ENCODE assay signal across 18 mouse cellular contexts in the genomic region with DNA sequence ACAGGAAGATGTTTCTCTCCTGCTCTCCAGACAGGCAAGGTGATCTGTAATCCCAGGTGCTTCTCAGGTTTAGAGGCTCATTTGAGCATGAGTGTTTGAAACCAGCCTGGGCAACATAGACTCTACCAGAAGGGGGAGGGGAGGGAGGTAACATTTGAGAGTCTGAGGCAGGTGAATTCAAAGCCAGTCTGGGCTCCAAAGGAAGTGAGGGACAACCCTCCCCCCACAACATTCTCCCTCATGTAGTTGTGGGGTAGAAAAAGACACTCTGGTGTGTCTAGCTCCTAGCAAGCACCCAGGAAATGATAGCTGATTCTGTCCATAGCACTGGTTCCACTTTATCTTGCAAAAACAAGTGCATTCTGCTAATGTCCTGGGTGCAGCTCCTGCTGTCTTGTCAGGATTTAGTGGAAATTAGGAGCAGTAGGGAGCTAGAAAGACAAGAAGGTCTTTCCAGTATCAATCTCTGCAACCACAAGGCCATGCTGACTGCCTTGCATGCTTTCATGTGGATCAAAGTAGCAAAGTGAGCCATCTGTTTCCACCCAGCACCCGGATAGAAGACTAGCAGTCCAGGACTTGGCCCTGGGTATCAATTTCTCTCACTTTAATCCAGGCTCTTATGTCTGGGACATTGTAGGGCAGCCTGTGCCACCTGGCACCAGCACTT. TPM values are rescaled to one million over a fixed set of nuclear protein-coding genes. Genes with fewer than 3 reads are reported as not detected.
DNase-seq lines count a peak whose midpoint lies in the region; ATAC-seq and TF ChIP-seq lines count a peak whose summit lies in the region.
"Had no signal": no experiment of that assay in that cellular context is flagged by ENCODE, and none has a peak within 500 bp of the region (broad histone marks: within the 10 kb centered on the region; RNA-seq: fewer than 3 reads in every experiment).

No protein-coding gene starts in this region.

- H3K36me3 ChIP-seq in hindbrain, embryonic 16.5 days (ENCODE audit: control insufficient read depth, insufficient read depth, low read length), result no peaks in the 10 kb centered on the region
- H3K36me3 ChIP-seq in hindbrain, embryonic 11.5 days (ENCODE audit: control insufficient read depth, insufficient read depth, low read length), result no peaks in the 10 kb centered on the region
- no peaks in the 10 kb centered on the region for H3K36me3 ChIP-seq in ES-Bruce4 (ENCODE audit: control insufficient read depth, insufficient read depth, low read length, poor library complexity, severe bottlenecking)
- H3K36me3 ChIP-seq: midbrain, embryonic 13.5 days had no signal

- 50% methylated on average over 1 of the region's 1 CpGs for WGBS in hindbrain, embryonic 16.5 days
- 72% methylated on average over 1 of the region's 1 CpGs for WGBS in hindbrain, embryonic 11.5 days

- no peak for TF ChIP-seq EP300 in ES-Bruce4 (IDR thresholded peaks at IDR 0.05; ENCODE audit: insufficient read depth, low read depth, low read length)

- H3K9me3 ChIP-seq in hindbrain, embryonic 16.5 days (ENCODE audit: control insufficient read depth, low read length), result no peaks in the 10 kb centered on the region
- no peaks in the 10 kb centered on the region for H3K9me3 ChIP-seq in hindbrain, embryonic 11.5 days (ENCODE audit: control insufficient read depth, low read length)
- H3K9me3 ChIP-seq in ES-Bruce4 (replicated peaks; ENCODE audit: control insufficient read depth, insufficient read depth, low read length, poor library complexity, severe bottlenecking), result no peaks in the 10 kb centered on the region
- H3K9me3 ChIP-seq: midbrain, embryonic 13.5 days had no signal

- no peak for DNase-seq in hindbrain, embryonic 11.5 days (ENCODE audit: low spot score)
- peak; percentile 38 for DNase-seq in cerebellum, adult 11 months
- DNase-seq in retina, embryonic 14.5 days (ENCODE audit: low spot score), result no peak
- no peak for DNase-seq in c-Kit-positive CD71-positive TER-119-positive erythroid progenitor cells, embryonic 14.5 days (ENCODE audit: low spot score)
- no peak for DNase-seq in gastrocnemius, postnatal 10 days
- DNase-seq: heart, postnatal 4 days; liver, postnatal 0 days; lung, postnatal 4 days had no signal

- no peak overlapping the region for H3K4me3 ChIP-seq in hindbrain, embryonic 16.5 days (ENCODE audit: low read length)
- H3K4me3 ChIP-seq in hindbrain, embryonic 11.5 days (ENCODE audit: low read depth, low read length), result no peak overlapping the region
- no peak overlapping the region for H3K4me3 ChIP-seq in ES-Bruce4 (ENCODE audit: low read depth, low read length)
- H3K4me3 ChIP-seq: midbrain, embryonic 13.5 days had no signal

- no peak for TF ChIP-seq CTCF in ES-Bruce4 (IDR thresholded peaks at IDR 0.05; ENCODE audit: low read depth, low read length)

- no peak for TF ChIP-seq POLR2A in ES-Bruce4 (IDR thresholded peaks at IDR 0.05; ENCODE audit: insufficient read depth, low read length)

- no peak overlapping the region for H3K27ac ChIP-seq in hindbrain, embryonic 16.5 days (ENCODE audit: low read depth, low read length)
- H3K27ac ChIP-seq in hindbrain, embryonic 11.5 days (ENCODE audit: low read depth, low read length), result no peak overlapping the region
- H3K27ac ChIP-seq in ES-Bruce4 (ENCODE audit: insufficient read depth, low read length), result peak overlapping the region; percentile 45
- H3K27ac ChIP-seq: midbrain, embryonic 13.5 days had no signal

- no peak overlapping the region for H3K9ac ChIP-seq in hindbrain, embryonic 16.5 days (ENCODE audit: low read depth, low read length)
- no peak overlapping the region for H3K9ac ChIP-seq in hindbrain, embryonic 11.5 days (ENCODE audit: low read depth, low read length)
- no peak overlapping the region for H3K9ac ChIP-seq in ES-Bruce4 (ENCODE audit: low read depth, poor library complexity, severe bottlenecking)
- H3K9ac ChIP-seq: liver, postnatal 0 days; midbrain, embryonic 13.5 days had no signal

- peak; percentile 31; the same call in 1 of the 2 replicates for ATAC-seq in hindbrain, embryonic 16.5 days
- ATAC-seq in hindbrain, embryonic 11.5 days (ENCODE audit: low FRiP score), result no peak
- ATAC-seq in inflammation-experienced regulatory T-cells, adult 6 months, result peak; percentile 32
- ATAC-seq: liver, postnatal 0 days; midbrain, embryonic 13.5 days had no signal

- no peak overlapping the region for H3K4me2 ChIP-seq in hindbrain, embryonic 16.5 days (ENCODE audit: low read length)
- H3K4me2 ChIP-seq in hindbrain, embryonic 11.5 days (replicated peaks; ENCODE audit: low read depth, low read length), result no peak overlapping the region
- H3K4me2 ChIP-seq: midbrain, embryonic 13.5 days had no signal

- H3K27me3 ChIP-seq in hindbrain, embryonic 16.5 days (replicated peaks; ENCODE audit: control insufficient read depth, insufficient read depth, low read length), result no peaks in the 10 kb centered on the region
- H3K27me3 ChIP-seq in hindbrain, embryonic 11.5 days (ENCODE audit: control insufficient read depth, insufficient read depth, low read length), result no peaks in the 10 kb centered on the region
- no peaks in the 10 kb centered on the region for H3K27me3 ChIP-seq in ES-Bruce4 (ENCODE audit: control insufficient read depth, insufficient read depth, low read length, poor library complexity, severe bottlenecking)
- H3K27me3 ChIP-seq: midbrain, embryonic 13.5 days had no signal

- H3K4me1 ChIP-seq in hindbrain, embryonic 16.5 days (ENCODE audit: control insufficient read depth, insufficient read depth, low read depth, low read length), result no peaks in the 10 kb centered on the region
- no peaks in the 10 kb centered on the region for H3K4me1 ChIP-seq in hindbrain, embryonic 11.5 days (replicated peaks; ENCODE audit: control insufficient read depth, insufficient read depth, low read length)
- H3K4me1 ChIP-seq in ES-Bruce4 (ENCODE audit: control insufficient read depth, insufficient read depth, low read length), result peaks cover 1% of the 10 kb centered on the region

RNA-seq across cellular contexts. Expression of a gene that starts 14.1 kb away (rescaled TPM):
- polyA plus RNA-seq in hindbrain, embryonic 16.5 days (2015; fragmentation: Nextera tagmentation; extraction: Ambion mirVana), result 6.3 and 12.2 TPM in 2 replicates
- 12.9 and 16.5 TPM in 2 replicates for polyA plus RNA-seq in hindbrain, embryonic 11.5 days (2014; fragmentation: Nextera tagmentation; extraction: Ambion mirVana)
- polyA plus RNA-seq in ES-Bruce4 (2011; ENCODE audit: insufficient read depth, insufficient read length, low read depth, missing spikeins), result 326 and 328 TPM in 2 replicates
- 10 to 100 TPM in 1 of 3 experiments, 1 to 10 TPM in 2; 5.4 to 11.4 (median 6.1) TPM for polyA plus RNA-seq in inflammation-experienced regulatory T-cells, adult 6 months (2017; shearing (Covaris generic))
- 10 to 100 TPM; 29.5 to 30.8 TPM for total RNA-seq in gastrocnemius, postnatal 10 days (2021)

RNA-seq across cellular contexts. Expression of a gene that starts 40.5 kb away (rescaled TPM):
- 0.38 TPM in 1 of 2 replicates, not detected in the other for polyA plus RNA-seq in hindbrain, embryonic 16.5 days (2015; fragmentation: Nextera tagmentation; extraction: Ambion mirVana)
- not detected in 2 replicates for polyA plus RNA-seq in hindbrain, embryonic 11.5 days (2014; fragmentation: Nextera tagmentation; extraction: Ambion mirVana)
- not detected in 2 replicates for polyA plus RNA-seq in ES-Bruce4 (2011; ENCODE audit: insufficient read depth, insufficient read length, low read depth, missing spikeins)
- polyA plus RNA-seq in inflammation-experienced regulatory T-cells, adult 6 months (2017; shearing (Covaris generic)), result not detected
- total RNA-seq in gastrocnemius, postnatal 10 days (2021), result not detected
- total RNA-seq: heart, adult 8-10 months; heart, postnatal 4 days; left cerebral cortex, postnatal 36 days had no signal
- polyA plus RNA-seq: intestine, embryonic 14.5 days; kidney, embryonic 16.5 days; liver, postnatal 0 days; midbrain, embryonic 13.5 days; neural tube, embryonic 11.5 days; stomach, embryonic 16.5 days had no signal

Comparison
In these comparisons a context has a peak if more than half of its experiments do, and no peak if none do; other contexts are left out.
1. RNA of a gene that starts 14.1 kb away (polyA plus RNA-seq): 326 to 328 TPM in ES-Bruce4; 12.9 to 16.5 TPM in hindbrain, embryonic 11.5 days, 6.3 to 12.2 TPM in hindbrain, embryonic 16.5 days and 5.4 to 11.4 TPM in inflammation-experienced regulatory T-cells, adult 6 months; every median in the first group is over 10 times any median in the second.